Mouse (Mus musculus) spleen, postnatal 4 days (tissue): ENCODE results near the gene Prpf40b.
"Not testable (repeated sequence)": the region's sequence is repeated elsewhere in the genome, so short reads cannot be mapped to it uniquely, and the experiment has no call there.

Experiments used
- DNase-seq, 2 experiments: peaks; one replicate each; pipeline ENCODE4 v3.0.0; 2022; ENCODE audit warnings: low spot score in 2 of 2

Gene Prpf40b

GRCm38 (mm10) chr15:99294813-99295374 lies at the start of gene Prpf40b:
Gene Prpf40b, plus strand, starts transcription at chr15:99295087.
- peak; percentile 80 to 88 for DNase-seq

GRCm38 (mm10) chr15:99246736-99247135 lies 48.2 kb upstream of the Prpf40b start:
- not testable (repeated sequence) for DNase-seq

GRCm38 (mm10) chr15:99248972-99249371 lies 45.9 kb upstream of the Prpf40b start:
- DNase-seq: no peak

- DNase-seq: peak in 1 of 2 experiments; percentile 60
Observed at GRCm38 (mm10) chr15:99249938-99250337, 44.9 kb upstream of the Prpf40b start.

GRCm38 (mm10) chr15:99251111-99251510 lies 43.8 kb upstream of the Prpf40b start:
- peak in 1 of 2 experiments; percentile 67 for DNase-seq

- DNase-seq: peak; percentile 94 to 97
Observed at GRCm38 (mm10) chr15:99251626-99252380, 43.1 kb upstream of the Prpf40b start, which contains the start of gene Mcrs1. Gene Mcrs1, minus strand, starts transcription at chr15:99251961.

GRCm38 (mm10) chr15:99252381-99253174 lies 42.3 kb upstream of the Prpf40b start:
- no peak for DNase-seq

GRCm38 (mm10) chr15:99253175-99253479 lies 41.8 kb upstream of the Prpf40b start:
- not testable (repeated sequence) for DNase-seq

GRCm38 (mm10) chr15:99253772-99254171 lies 41.1 kb upstream of the Prpf40b start:
- no peak for DNase-seq

GRCm38 (mm10) chr15:99254477-99255005 lies 40.3 kb upstream of the Prpf40b start:
- no peak for DNase-seq

GRCm38 (mm10) chr15:99255241-99255749 lies 39.6 kb upstream of the Prpf40b start:
- no peak for DNase-seq

GRCm38 (mm10) chr15:99259167-99259729 lies 35.6 kb upstream of the Prpf40b start:
- DNase-seq: no peak

GRCm38 (mm10) chr15:99259730-99260252 lies 35.1 kb upstream of the Prpf40b start:
- DNase-seq: peak; percentile 70 to 77

- DNase-seq: no peak
Observed at GRCm38 (mm10) chr15:99262702-99263101, 32.2 kb upstream of the Prpf40b start.

- DNase-seq: no peak
Observed at GRCm38 (mm10) chr15:99264363-99264762, 30.5 kb upstream of the Prpf40b start.

GRCm38 (mm10) chr15:99265679-99266078 lies 29.2 kb upstream of the Prpf40b start:
- DNase-seq: peak; percentile 63 to 79

- DNase-seq: no peak
Observed at GRCm38 (mm10) chr15:99276095-99276494, 18.8 kb upstream of the Prpf40b start.

- DNase-seq: no peak
Observed at GRCm38 (mm10) chr15:99278271-99278670, 16.6 kb upstream of the Prpf40b start.

- no peak for DNase-seq
Observed at GRCm38 (mm10) chr15:99283456-99283855, 11.4 kb upstream of the Prpf40b start.

- DNase-seq: no peak
Observed at GRCm38 (mm10) chr15:99284527-99285188, 10.2 kb upstream of the Prpf40b start.

- DNase-seq: no peak
Observed at GRCm38 (mm10) chr15:99285189-99285535, 9.7 kb upstream of the Prpf40b start.
